Mouse (Mus musculus) cerebellum, adult 2 months (tissue): ENCODE measurements at regions not wholly inside any gene's neighbourhood (a gene's known extent, or its start where the extent isn't known, plus 50 kb on each side); places are given as distances from the start of the nearest gene placed in this dataset.

ENCODE experiments used
- CTCF ChIP-seq: fragments of 200-500 bp; IDR thresholded peaks from 2 replicates; pipeline ENCODE4 v1.5.1; 2011; ENCODE audit warnings: low read depth, mild to moderate bottlenecking, control low read depth, low read length, moderate library complexity, borderline replicate concordance; ENCODE audit not compliant: insufficient read depth
- POLR2A ChIP-seq: fragments of 200-500 bp; IDR thresholded peaks from 2 replicates; pipeline ENCODE4 v1.6.1; 2011; ENCODE audit warnings: low read length, control low read depth, borderline replicate concordance; ENCODE audit not compliant: insufficient read depth

DNA sequence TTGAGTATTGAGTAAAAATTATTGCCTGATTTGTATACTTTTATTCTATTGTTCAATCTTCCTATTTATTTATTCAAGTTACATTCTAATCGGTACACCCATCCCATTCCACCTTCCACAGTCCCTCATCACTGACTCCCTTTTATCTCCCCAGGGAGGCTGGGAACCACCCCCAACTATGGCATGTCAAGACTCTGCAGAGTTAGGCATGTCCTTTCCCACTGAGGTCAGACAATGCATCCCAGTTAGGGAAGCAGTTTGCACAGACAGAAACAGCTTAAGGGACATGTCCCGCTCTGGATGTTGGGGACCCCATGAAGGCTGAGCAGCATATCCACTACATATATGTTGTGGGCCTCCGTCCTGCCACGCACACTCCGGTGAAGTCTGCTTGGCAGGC, 678.1 kb downstream of the 5730507C01Rik start:
- TF ChIP-seq CTCF (no peak), POLR2A (no peak)
